Mouse (Mus musculus) C2C12 (cell line): ENCODE measurements around the gene Nkd2.

Experiments used
- CEBPB ChIP-seq: IDR thresholded peaks from one replicate; pipeline ENCODE4 v1.6.1; 2011; ENCODE audit warnings: low read depth, mild to moderate bottlenecking, control low read depth, moderate library complexity
- CTCF ChIP-seq: IDR thresholded peaks from one replicate; pipeline ENCODE4 v1.5.1; 2011; ENCODE audit not compliant: control insufficient read depth, insufficient read depth, insufficient read length
- MAX ChIP-seq: IDR thresholded peaks from one replicate; pipeline ENCODE4 v1.6.1; 2011; ENCODE audit warnings: mild to moderate bottlenecking, control low read depth
- MYOD1 ChIP-seq: IDR thresholded peaks from one replicate; pipeline ENCODE4 v1.6.1; 2011; ENCODE audit warnings: low read depth; ENCODE audit not compliant: control insufficient read depth, insufficient read length

GRCm38 (mm10) chr13:73872159-73872558 is 24.7 kb upstream of the Nkd2 start:
- TF ChIP-seq CTCF (no peak), MAX (no peak), CEBPB (no peak), MYOD1 (no peak)
